Mouse (Mus musculus) lung, postnatal 0 days (tissue): ENCODE results near the gene Slc4a4. TPM values are rescaled to one million over a fixed set of nuclear protein-coding genes. Genes with fewer than 3 reads are reported as not detected.

ENCODE experiments used
- ATAC-seq: fragments of 200-750 bp; cut with Nextera tagmentation; 2 replicates; pipeline ENCODE4 v1.8.0; 2017; ENCODE audit warnings: moderate library complexity
- DNase-seq: peaks from one replicate; pipeline ENCODE4 v3.0.0-alpha.2; 2016; ENCODE audit warnings: low spot score
- H3K27ac ChIP-seq: fragments of 300-500 bp; sonication (generic); 2 replicates; pipeline ENCODE4 v1.5.1; 2014; ENCODE audit warnings: antibody characterized with exemption, mild to moderate bottlenecking, low read length, mixed read lengths
- H3K27me3 ChIP-seq: fragments of 300-500 bp; sonication (generic); replicated peaks from 2 replicates; pipeline ENCODE4 v1.6.1; 2014; ENCODE audit warnings: low read length, mixed read lengths; ENCODE audit not compliant: insufficient read depth
- H3K36me3 ChIP-seq: fragments of 300-500 bp; sonication (generic); 2 replicates; pipeline ENCODE4 v1.6.1; 2014; ENCODE audit warnings: low read length, mixed read lengths; ENCODE audit not compliant: insufficient read depth
- H3K4me1 ChIP-seq: fragments of 300-500 bp; sonication (generic); 2 replicates; pipeline ENCODE4 v1.6.1; 2014; ENCODE audit warnings: antibody characterized with exemption, low read depth, low read length, mixed read lengths; ENCODE audit not compliant: insufficient read depth
- H3K4me2 ChIP-seq: fragments of 300-500 bp; sonication (generic); replicated peaks from 2 replicates; pipeline ENCODE4 v1.6.1; 2014; ENCODE audit warnings: low read depth, mild to moderate bottlenecking, low read length, moderate library complexity, mixed read lengths
- H3K4me3 ChIP-seq: fragments of 300-500 bp; sonication (generic); 2 replicates; pipeline ENCODE4 v1.5.1; 2014; ENCODE audit warnings: low read depth, low read length
- H3K9ac ChIP-seq: fragments of 300-500 bp; sonication (generic); replicated peaks from 2 replicates; pipeline ENCODE4 v1.6.1; 2014; ENCODE audit warnings: low read depth, mild to moderate bottlenecking
- H3K9me3 ChIP-seq: fragments of 300-500 bp; sonication (generic); 2 replicates; pipeline ENCODE4 v1.6.1; 2016; ENCODE audit warnings: low read length, mixed read lengths
- CTCF ChIP-seq: IDR thresholded peaks from 2 replicates; pipeline ENCODE4 v1.5.1; 2016; ENCODE audit warnings: antibody characterized with exemption, mild to moderate bottlenecking
- EP300 ChIP-seq: IDR thresholded peaks from 2 replicates; pipeline ENCODE4 v1.6.1; 2016; ENCODE audit warnings: antibody characterized with exemption, mild to moderate bottlenecking, control low read depth
- WGBS: fragments of 180-500 bp; shearing (Covaris S2); extraction: QIAGEN DNeasy Blood & Tissue Kit; methylation state at CpG from one replicate; pipeline ENCODE4 v1.1.7; 2014; 5-methylcytosine and 5-hydroxymethylcytosine counted together
- polyA plus RNA-seq: library from polyadenylated mRNA; unstranded; fragments of >200 nt; fragmentation: Nextera tagmentation; extraction: Ambion mirVana; gene quantifications from 2 replicates; pipeline ENCODE4 v1.2.1, GENCODE M21; 2015

The Slc4a4 gene
- polyA plus RNA-seq, 1 experiment from 2014 or later = 2.9 TPM

DNA sequence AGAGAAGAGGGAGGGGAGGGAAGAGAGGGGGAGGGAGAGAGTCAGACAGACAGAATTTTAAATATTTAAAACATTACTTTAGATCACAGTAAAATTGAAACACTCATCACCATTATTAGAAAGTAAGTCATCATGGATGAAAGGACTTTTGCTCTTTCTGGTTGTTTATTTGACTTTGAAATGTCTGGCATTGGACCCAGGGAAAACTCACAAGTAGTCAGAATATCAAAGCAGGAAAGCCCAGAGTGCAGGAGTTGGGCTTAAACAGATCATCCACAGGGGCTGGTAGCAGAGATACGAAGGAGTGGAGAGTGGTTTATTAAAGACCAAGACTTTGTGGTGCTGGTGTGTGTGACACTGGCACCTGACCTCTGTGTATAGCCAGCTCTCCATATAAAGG is 191.1 kb downstream of the Slc4a4 start:
- Histone ChIP-seq H3K9me3 (no peaks in the 10 kb centered on the region), H3K4me3 (no peak overlapping the region), H3K36me3 (no peaks in the 10 kb centered on the region), H3K27me3 (no peaks in the 10 kb centered on the region), H3K9ac (no peak overlapping the region), H3K4me2 (no peak overlapping the region), H3K4me1 (peaks cover 5% of the 10 kb centered on the region; the same call in 1 of the 2 replicates), H3K27ac (no peak overlapping the region)
- ATAC-seq (no peak), DNase-seq (no peak)
- 50% methylated on average over 1 of the region's 1 CpGs for WGBS
- TF ChIP-seq EP300 (no peak), CTCF (no peak)

DNA sequence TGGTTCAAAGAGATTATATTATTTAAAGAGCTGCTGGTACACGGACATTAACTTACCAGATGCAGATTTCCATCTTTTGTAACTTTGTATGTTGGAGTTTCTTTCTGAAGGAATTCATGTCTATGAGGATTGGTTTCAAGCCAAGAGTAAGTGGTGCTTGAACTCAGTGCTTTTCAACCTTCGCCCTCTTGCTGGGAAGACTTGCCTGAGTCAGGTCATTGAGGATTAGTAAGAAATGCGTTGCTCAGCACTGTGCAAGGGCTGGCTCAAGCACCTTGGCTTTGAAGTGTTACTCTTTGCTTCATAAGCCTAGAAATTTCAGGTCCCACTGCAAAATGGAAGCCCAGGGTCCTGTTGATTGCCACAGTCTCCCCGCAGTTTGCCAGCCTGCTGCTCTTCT is 196.9 kb downstream of the Slc4a4 start:
- Histone ChIP-seq H3K36me3 (no peaks in the 10 kb centered on the region), H3K27ac (no peak overlapping the region), H3K9me3 (no peaks in the 10 kb centered on the region), H3K9ac (no peak overlapping the region), H3K4me3 (no peak overlapping the region), H3K27me3 (no peaks in the 10 kb centered on the region), H3K4me1 (no peaks in the 10 kb centered on the region), H3K4me2 (no peak overlapping the region)
- DNase-seq (peak; percentile 26), ATAC-seq (no peak; the same call in 1 of the 2 replicates)
- WGBS = 72% methylated on average over 4 of the region's 4 CpGs
- TF ChIP-seq CTCF (no peak), EP300 (no peak)

DNA sequence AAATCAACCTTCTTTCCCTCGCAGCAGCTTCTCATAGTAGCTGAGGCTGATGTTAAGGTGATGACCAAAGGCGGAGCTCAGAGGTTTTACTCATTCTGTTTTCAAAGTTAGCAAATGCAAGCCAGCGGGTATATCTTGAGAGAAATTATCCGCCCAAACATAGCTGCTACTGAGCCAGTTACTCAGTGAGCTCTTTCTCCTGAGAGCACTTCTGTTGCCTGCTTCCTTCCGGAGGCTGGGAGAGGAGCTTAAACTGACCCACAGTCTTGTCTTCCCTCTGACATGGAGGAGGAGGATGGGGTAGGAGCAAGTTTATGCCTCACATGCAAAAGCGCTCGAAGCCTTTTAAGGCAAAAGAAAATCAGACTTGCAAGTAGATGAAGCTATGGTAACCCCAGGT is 201.3 kb downstream of the Slc4a4 start:
- WGBS = 87% methylated on average over 7 of the region's 7 CpGs
- H3K4me2 ChIP-seq = no peak overlapping the region
- no peak for DNase-seq
- no peaks in the 10 kb centered on the region for H3K36me3 ChIP-seq
- no peak overlapping the region for H3K9ac ChIP-seq
- no peaks in the 10 kb centered on the region for H3K9me3 ChIP-seq
- no peaks in the 10 kb centered on the region for H3K27me3 ChIP-seq
- no peak for ATAC-seq
- no peak overlapping the region for H3K4me3 ChIP-seq
- no peaks in the 10 kb centered on the region for H3K4me1 ChIP-seq
- H3K27ac ChIP-seq = no peak overlapping the region
- no peak for TF ChIP-seq EP300
- TF ChIP-seq CTCF = no peak

DNA sequence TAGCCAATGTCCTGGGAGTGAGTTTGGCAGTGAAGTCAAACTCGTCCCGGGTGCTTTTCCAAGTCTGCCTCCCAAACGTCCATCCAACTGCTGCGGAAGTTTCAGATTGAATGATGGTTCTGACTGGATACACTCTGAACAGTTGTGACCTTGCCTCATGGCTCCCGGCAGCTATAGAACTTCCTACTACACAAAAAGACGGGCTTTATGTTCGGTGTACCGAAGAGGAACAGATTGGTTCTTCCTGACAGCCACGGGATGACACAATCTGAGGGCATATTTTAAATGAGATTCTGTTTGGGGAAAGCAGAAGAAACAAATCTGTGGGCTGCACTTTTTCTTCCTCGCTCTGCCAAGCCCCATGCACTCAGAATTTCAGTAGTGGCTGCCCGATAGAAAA is 201.8 kb downstream of the Slc4a4 start:
- Histone ChIP-seq H3K36me3 (no peaks in the 10 kb centered on the region), H3K27me3 (no peaks in the 10 kb centered on the region), H3K4me2 (no peak overlapping the region), H3K9me3 (no peaks in the 10 kb centered on the region), H3K4me3 (no peak overlapping the region), H3K9ac (no peak overlapping the region), H3K27ac (no peak overlapping the region), H3K4me1 (no peaks in the 10 kb centered on the region)
- ATAC-seq = no peak
- WGBS = 66% methylated on average over 11 of the region's 11 CpGs
- TF ChIP-seq EP300 (no peak), CTCF (no peak)
- no peak for DNase-seq

DNA sequence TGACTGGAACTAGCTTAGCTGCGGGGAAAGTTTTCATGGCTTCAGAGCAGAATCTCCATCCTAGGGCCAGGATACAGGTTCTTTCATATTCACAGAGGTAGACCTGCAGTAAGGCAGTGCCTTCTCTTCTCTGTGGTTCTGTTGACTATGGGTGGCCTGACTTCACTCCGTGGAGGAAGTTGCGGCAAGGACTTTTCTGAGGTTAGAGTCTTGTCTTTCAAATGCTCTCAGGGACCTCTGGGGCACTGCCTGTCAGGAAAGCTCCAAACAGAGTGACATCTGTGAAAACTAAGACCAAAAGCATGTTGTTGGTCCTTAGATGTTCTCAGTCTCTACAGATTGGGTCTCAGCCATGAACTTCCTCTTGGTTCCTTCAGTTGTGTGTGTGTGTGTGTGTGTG is 203.5 kb downstream of the Slc4a4 start:
- no peak for ATAC-seq
- Histone ChIP-seq H3K4me3 (no peak overlapping the region), H3K27ac (no peak overlapping the region)

DNA sequence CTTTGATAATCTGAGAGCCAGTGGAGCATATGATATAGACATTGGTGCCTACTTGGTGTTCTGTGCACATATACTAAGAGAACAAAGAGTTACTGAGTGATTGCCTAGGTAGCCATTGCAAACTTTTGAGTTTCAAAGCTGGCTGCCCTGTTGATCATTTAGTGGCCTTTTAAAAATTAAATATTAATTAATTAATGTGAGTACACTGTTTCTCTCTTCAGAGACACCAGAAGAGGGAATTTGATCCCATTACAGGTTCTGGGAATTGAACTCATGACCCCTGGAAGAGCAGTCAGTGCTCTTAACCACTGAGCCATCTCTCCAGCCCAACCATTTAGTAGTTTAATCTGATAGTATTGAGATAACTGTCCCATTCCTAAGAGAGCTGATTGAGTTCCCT is 209.8 kb downstream of the Slc4a4 start:
- Histone ChIP-seq H3K4me2 (no peak overlapping the region), H3K9ac (no peak overlapping the region), H3K9me3 (no peaks in the 10 kb centered on the region), H3K36me3 (no peaks in the 10 kb centered on the region), H3K4me1 (no peaks in the 10 kb centered on the region), H3K27me3 (no peaks in the 10 kb centered on the region), H3K4me3 (no peak overlapping the region), H3K27ac (no peak overlapping the region)
- no peak for ATAC-seq
- TF ChIP-seq EP300 = no peak
- no peak for TF ChIP-seq CTCF
- DNase-seq = no peak

More for the DNA sequence above, 203.5 kb downstream of the Slc4a4 start:
- Histone ChIP-seq H3K9me3 (no peaks in the 10 kb centered on the region), H3K4me1 (no peaks in the 10 kb centered on the region), H3K27me3 (no peaks in the 10 kb centered on the region), H3K9ac (no peak overlapping the region), H3K4me2 (no peak overlapping the region), H3K36me3 (no peaks in the 10 kb centered on the region)
- WGBS = 82% methylated on average over 3 of the region's 3 CpGs
- DNase-seq = no peak
- TF ChIP-seq CTCF (no peak), EP300 (no peak)

DNA sequence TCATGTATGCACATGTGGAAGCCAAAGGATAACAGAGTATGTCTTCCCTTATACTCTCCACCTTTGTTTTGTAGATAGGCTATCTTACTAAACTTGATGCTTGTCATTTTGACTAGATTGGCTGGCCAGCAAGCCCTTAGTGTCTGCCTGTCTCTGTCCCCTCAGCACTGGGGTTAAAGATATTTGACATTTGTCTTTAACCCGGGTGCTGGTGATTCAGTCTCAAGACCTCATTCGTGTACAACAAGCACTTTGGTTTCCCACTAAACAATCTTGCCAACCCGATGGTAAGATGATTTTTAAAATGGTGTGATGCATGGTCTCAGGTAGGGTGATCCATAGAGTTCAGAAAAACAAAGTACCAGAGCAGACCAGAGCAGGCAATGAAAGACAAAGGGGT is 210.7 kb downstream of the Slc4a4 start:
- 79% methylated on average over 3 of the region's 3 CpGs for WGBS
- DNase-seq (no peak), ATAC-seq (no peak)
- H3K9me3 ChIP-seq = no peaks in the 10 kb centered on the region
- no peak overlapping the region for H3K27ac ChIP-seq
- no peaks in the 10 kb centered on the region for H3K36me3 ChIP-seq
- TF ChIP-seq CTCF = no peak
- TF ChIP-seq EP300 = no peak
- H3K9ac ChIP-seq = no peak overlapping the region
- H3K4me1 ChIP-seq = no peaks in the 10 kb centered on the region
- H3K4me3 ChIP-seq = no peak overlapping the region
- H3K4me2 ChIP-seq = no peak overlapping the region
- no peaks in the 10 kb centered on the region for H3K27me3 ChIP-seq
